Mouse (Mus musculus) mature B cell (primary cell): ENCODE results near the gene Smarcd1.

ENCODE experiments used
- in situ Hi-C: fragments of 300-500 bp; cut with MboI; formaldehyde crosslinking; loops from 2 replicates; pipeline ENCODE4 v1.14.3; 2019

Smarcd1 gene

GRCm38 (mm10) chr15:99733186-99733585 is 31.3 kb downstream of the Smarcd1 start:
- in situ Hi-C loops, result no loop called here

- in situ Hi-C loops, result no loop called here
These were observed 33.7 kb downstream of the Smarcd1 start for GRCm38 (mm10) chr15:99735631-99736030.

GRCm38 (mm10) chr15:99736675-99737074 is 34.7 kb downstream of the Smarcd1 start:
- in situ Hi-C loops, result no loop called here

GRCm38 (mm10) chr15:99740229-99740628 is 38.3 kb downstream of the Smarcd1 start:
- in situ Hi-C loops, result no loop called here

GRCm38 (mm10) chr15:99754204-99754603 is 52.3 kb downstream of the Smarcd1 start:
- in situ Hi-C loops, result no loop called here
